Comparison of ENCODE assay signal across 20 mouse cellular contexts in genomic region chr4:8374061-8374460, GRCm38 (mm10).
DNase-seq lines count a peak whose midpoint lies in the region; ATAC-seq lines count a peak whose summit lies in the region.
"Had no signal": no experiment of that assay in that cellular context is flagged by ENCODE, and none has a peak within 500 bp of the region (broad histone marks: within the 10 kb centered on the region; RNA-seq: fewer than 3 reads in every experiment).

No protein-coding gene starts in this region.

- ATAC-seq in hindbrain, embryonic 15.5 days (ENCODE audit: low FRiP score, low read depth) = peak; percentile 40; the same call in 1 of the 2 replicates
- no peak for ATAC-seq in hindbrain, embryonic 14.5 days (ENCODE audit: low FRiP score)
- ATAC-seq: activated CD4-positive, CD25-positive, alpha-beta regulatory T cell, adult 4 months; forebrain, embryonic 14.5 days; Patski had no signal

- DNase-seq in cerebellum, postnatal 14 days = peak; percentile 52 to 70
- no peak for DNase-seq in cerebellum, adult 9-10 months
- DNase-seq in hindbrain, embryonic 14.5 days (ENCODE audit: low spot score) = no peak
- peak; percentile 81 for DNase-seq in left cerebral cortex, postnatal 4 days
- no peak for DNase-seq in left cerebral cortex, adult 9 months (ENCODE audit: low spot score in 2 of 2)
- peak; percentile 47 for DNase-seq in brain, adult 2 months (ENCODE audit: low read depth, low spot score)
- DNase-seq: adrenal gland, postnatal 14 days; embryo, embryonic 11 days; gastrocnemius, postnatal 14 days; kidney, adult 11 months; kidney, adult 9 months had no signal

- intact Hi-C loops in left cerebral cortex, postnatal 4 days (cut with DNase I) = no loop called here

- no peaks in the 10 kb centered on the region for H3K36me3 ChIP-seq in hindbrain, embryonic 15.5 days
- H3K36me3 ChIP-seq in hindbrain, embryonic 14.5 days (replicated peaks; ENCODE audit: control insufficient read depth, insufficient read depth) = no peaks in the 10 kb centered on the region
- H3K36me3 ChIP-seq: embryonic facial prominence, embryonic 15.5 days; forebrain, embryonic 10.5 days; heart, embryonic 12.5 days had no signal

- H3K4me3 ChIP-seq in hindbrain, embryonic 15.5 days = no peak overlapping the region
- H3K4me3 ChIP-seq in hindbrain, embryonic 14.5 days (replicated peaks; ENCODE audit: low read length) = no peak overlapping the region
- H3K4me3 ChIP-seq: embryonic facial prominence, embryonic 15.5 days; erythroblast, embryonic 14.5 days; forebrain, embryonic 10.5 days; heart, embryonic 12.5 days had no signal

- H3K9ac ChIP-seq in hindbrain, embryonic 15.5 days = no peak overlapping the region
- no peak overlapping the region for H3K9ac ChIP-seq in hindbrain, embryonic 14.5 days
- H3K9ac ChIP-seq: embryonic facial prominence, embryonic 15.5 days; heart, embryonic 12.5 days had no signal

- peak overlapping the region; percentile 52; the same call in 1 of the 2 replicates for H3K27ac ChIP-seq in hindbrain, embryonic 15.5 days (replicated peaks)
- H3K27ac ChIP-seq in hindbrain, embryonic 14.5 days = no peak overlapping the region
- H3K27ac ChIP-seq: embryonic facial prominence, embryonic 15.5 days; forebrain, embryonic 10.5 days had no signal

- no peaks in the 10 kb centered on the region for H3K9me3 ChIP-seq in hindbrain, embryonic 15.5 days
- no peaks in the 10 kb centered on the region for H3K9me3 ChIP-seq in hindbrain, embryonic 14.5 days (ENCODE audit: control insufficient read depth, low read length)
- H3K9me3 ChIP-seq: embryonic facial prominence, embryonic 15.5 days; forebrain, embryonic 10.5 days; heart, embryonic 12.5 days had no signal

- H3K4me1 ChIP-seq in hindbrain, embryonic 15.5 days (replicated peaks) = no peaks in the 10 kb centered on the region
- no peaks in the 10 kb centered on the region for H3K4me1 ChIP-seq in hindbrain, embryonic 14.5 days (replicated peaks; ENCODE audit: control insufficient read depth, insufficient read depth, low read length)
- H3K4me1 ChIP-seq: embryonic facial prominence, embryonic 15.5 days; forebrain, embryonic 10.5 days had no signal

- H3K27me3 ChIP-seq in hindbrain, embryonic 15.5 days = no peaks in the 10 kb centered on the region
- no peaks in the 10 kb centered on the region for H3K27me3 ChIP-seq in hindbrain, embryonic 14.5 days (ENCODE audit: control insufficient read depth, insufficient read depth, low read length)
- H3K27me3 ChIP-seq: CH12.LX; embryonic facial prominence, embryonic 15.5 days; heart, embryonic 12.5 days; Patski had no signal

- H3K4me2 ChIP-seq in hindbrain, embryonic 15.5 days = no peak overlapping the region
- H3K4me2 ChIP-seq in hindbrain, embryonic 14.5 days (replicated peaks) = no peak overlapping the region
- H3K4me2 ChIP-seq: embryonic facial prominence, embryonic 15.5 days; heart, embryonic 12.5 days had no signal

- 66% methylated on average over 3 of the region's 3 CpGs for WGBS in hindbrain, embryonic 15.5 days
- 81% methylated on average over 3 of the region's 3 CpGs for WGBS in hindbrain, embryonic 14.5 days

Comparison
In these comparisons a context has a peak if more than half of its experiments do, and no peak if none do; other contexts are left out.
1. DNase-seq: peak in cerebellum, postnatal 14 days (2 of 2), left cerebral cortex, postnatal 4 days (single experiment) and brain, adult 2 months (single experiment); none in cerebellum, adult 9-10 months (single experiment), hindbrain, embryonic 14.5 days (single experiment) and left cerebral cortex, adult 9 months (0 of 2).